Mouse (Mus musculus) regulatory T cell (primary cell): Measurements from ENCODE around the gene Zfp668.
"Not testable (repeated sequence)": the region's sequence is repeated elsewhere in the genome, so short reads cannot be mapped to it uniquely, and the experiment has no call there.

Experiments
- in situ Hi-C: fragments of 300-600 bp; cut with MboI, MseI; formaldehyde crosslinking; loops from one replicate; pipeline ENCODE4 v1.15.1; 2025; ENCODE audit warnings: high pct_unique_total_duplicates

Zfp668 gene

GRCm38 (mm10) chr7:127842001-127842718 lies 34.5 kb downstream of the Zfp668 start:
- in situ Hi-C loops, result no loop called here

DNA sequence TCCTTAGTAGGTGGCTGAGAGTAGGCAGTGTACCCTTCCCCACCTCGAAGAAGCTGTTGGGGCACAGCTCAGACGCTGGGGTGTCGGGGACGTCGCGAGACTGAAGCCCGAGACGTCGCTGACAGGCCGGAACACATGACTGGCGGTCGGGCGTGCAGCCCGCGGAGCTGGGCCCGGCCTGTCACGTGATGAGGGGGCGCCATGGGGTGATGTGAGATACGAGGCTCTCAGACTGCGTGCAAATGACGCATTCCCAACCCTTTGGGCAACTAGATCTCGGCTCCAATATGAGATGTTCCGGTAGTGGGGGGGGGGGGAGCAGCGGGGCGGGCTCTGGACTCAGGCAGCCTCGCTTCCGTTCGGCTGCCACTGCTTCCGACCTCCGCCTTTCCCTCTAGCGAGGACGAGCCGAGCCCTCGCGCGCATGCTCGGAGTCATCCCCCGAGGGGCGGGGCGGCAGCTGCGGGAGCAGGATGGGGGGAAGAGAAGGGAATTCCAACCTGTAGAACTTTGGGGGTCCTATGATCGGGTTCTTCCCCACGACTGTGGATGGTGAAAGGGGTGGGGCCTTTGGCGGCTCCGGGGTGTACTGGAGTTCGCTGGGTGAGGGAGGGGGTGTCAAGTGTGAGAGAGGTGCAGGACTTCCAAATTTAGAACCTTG lies 35.2 kb downstream of the Zfp668 start:
- in situ Hi-C loops, result no loop called here

DNA sequence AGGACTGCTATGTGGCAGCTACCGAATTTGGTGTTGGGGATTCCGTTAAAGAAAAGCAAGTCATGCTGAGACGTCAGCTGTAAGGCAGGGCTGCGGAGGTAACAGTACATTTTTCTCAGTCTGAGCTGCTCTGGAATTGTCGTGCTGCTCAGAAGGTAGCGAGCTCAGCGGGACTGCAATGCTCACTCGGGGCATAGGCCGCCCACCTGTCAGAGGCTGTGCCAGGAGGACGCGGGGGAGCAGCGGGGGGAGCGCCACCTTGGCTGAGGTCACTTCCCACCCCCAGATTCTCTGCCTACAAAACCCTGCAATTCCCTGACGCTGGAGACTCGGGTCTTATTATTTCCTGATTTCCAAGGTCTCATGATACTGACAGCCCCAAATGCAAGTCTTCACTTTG lies 35.7 kb downstream of the Zfp668 start:
- in situ Hi-C loops, result no loop called here

DNA sequence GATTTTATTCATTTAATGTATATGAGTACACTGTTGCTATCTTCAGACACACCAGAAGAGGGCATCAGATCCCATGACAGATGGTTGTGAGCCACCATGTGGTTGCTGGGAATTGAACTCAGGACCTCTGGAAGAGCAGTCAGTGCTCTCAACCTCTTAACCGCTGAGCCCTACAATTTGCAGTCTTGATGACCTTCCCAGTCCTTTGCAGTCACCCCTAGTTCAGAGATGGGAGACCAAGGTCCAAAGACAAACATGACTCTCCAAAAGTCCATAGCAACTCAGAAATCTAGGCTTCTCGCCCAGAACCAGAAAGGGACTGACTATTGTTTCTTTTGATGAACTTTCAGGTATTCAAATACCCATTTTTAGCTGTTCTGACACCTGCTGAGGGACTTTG lies 36.6 kb downstream of the Zfp668 start:
- in situ Hi-C loops, result not testable (repeated sequence)

DNA sequence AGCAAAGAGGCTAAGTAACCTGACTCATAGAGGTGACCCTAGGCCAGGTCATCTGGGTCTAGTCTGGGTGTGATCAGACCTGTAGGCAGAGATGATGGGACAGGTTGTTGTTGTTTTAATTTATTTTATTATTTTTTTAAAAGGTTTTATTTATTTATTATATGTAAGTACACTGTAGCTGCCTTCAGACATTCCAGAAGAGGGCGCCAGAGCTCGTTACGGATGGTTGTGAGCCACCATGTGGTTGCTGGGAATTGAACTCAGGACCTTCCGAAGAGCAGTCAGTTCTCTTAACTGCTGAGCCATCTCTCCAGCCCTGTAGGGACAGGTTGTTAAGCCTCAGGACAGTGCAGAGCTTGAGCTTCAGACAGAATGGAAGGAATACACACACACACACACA lies 38.8 kb downstream of the Zfp668 start:
- in situ Hi-C loops, result not testable (repeated sequence)

DNA sequence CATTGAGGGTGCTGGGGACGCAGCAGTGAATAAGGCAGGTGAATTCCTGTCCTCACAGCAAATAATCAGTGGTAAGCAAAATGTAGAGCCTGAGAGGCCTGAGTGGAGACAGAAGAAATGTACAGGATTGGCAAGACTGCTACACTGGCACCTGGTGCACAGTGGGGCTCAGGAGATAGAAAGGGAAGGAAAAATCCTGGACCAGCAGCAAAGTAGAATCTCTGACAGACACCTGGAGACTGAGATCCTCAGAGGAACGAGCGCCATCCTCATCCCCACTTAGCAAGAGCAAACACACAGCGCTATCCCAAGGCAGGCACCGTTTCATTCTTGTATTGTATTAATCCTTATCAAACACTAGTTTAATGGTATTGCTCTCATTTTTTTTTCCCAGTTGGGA lies 39.2 kb downstream of the Zfp668 start:
- in situ Hi-C loops, result no loop called here

GRCm38 (mm10) chr7:127835550-127835949 lies 41.1 kb downstream of the Zfp668 start:
- in situ Hi-C loops, result no loop called here

- in situ Hi-C loops, result no loop called here
Observed at GRCm38 (mm10) chr7:127824176-127824871, 52.3 kb downstream of the Zfp668 start, which contains the start of the genes Stx4a and Stx1b. Stx4a (plus strand) TSS chr7:127824294. Stx1b (minus strand) TSS chr7:127824549.

- in situ Hi-C loops, result no loop called here
Observed at GRCm38 (mm10) chr7:127823236-127824171, 53.1 kb downstream of the Zfp668 start.

DNA sequence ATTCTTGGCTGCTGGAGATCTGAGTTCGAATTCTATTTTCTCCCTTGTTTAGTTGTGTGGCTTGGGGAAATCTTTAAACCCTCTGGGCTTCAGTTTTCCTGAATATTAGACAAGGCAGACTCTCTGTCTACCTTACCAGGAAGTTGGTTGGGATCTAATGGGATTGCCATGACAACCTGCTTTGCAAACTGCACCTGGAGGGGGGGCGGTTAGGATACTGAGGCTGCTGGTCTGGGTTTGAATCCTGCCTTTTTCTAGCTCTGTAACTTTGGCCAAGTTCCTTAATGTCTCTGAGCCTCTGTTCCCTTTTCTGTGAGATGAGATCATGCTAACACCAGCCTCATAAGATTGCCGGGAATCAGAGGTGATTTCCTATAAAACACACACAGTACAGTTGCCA lies 54.1 kb downstream of the Zfp668 start:
- in situ Hi-C loops, result no loop called here

DNA sequence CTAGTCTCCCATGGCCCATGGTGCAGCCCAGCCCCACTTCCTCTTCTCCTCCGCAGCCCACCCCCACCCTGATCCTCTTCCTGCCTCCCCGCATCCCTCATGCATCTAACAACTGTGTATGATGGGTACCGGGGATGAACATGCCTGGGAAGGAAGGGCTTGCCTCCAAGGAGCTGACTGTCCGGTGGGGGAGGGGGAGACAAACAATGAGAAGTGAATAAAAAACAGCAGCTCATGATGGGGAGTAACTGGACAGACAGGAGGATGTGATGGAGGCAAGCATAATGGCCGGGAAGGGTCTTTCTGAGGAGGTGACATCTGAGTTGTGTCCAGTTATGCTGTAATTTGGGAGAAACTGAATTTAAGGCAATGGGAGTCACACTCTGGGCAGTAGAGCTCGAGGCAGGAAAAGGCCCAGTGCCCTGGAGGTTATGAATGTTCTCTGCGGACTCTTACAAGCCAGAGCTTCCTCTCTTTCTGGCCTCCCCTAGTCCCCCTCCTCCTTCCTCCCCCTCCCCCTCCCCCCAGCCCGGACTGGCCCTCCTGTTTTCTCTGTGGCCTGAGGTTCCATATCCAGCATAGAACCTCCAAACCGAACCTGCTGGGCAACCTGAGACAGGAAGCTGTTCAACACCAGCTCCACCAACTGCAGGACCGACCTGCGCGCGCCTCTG lies 55.7 kb downstream of the Zfp668 start:
- in situ Hi-C loops, result no loop called here

DNA sequence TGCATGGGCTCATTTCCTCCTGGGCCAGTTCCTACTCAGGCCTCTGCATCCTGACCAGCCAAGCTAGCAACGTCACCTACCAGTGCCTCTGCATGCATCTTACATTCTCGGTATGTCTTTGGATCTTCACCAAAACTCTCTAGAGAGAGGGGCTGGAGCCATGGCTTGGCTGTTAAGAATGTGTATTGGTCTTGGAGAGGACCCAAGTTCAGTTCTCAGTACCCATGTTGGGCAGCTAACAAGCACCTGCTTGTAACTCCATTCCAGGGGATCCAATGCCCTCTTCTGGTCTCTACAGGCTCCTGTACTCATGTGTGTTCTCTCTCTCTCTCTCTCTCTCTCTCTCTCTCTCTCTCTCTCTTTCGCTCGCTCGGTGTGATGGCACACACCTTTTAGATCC lies 58.9 kb downstream of the Zfp668 start:
- in situ Hi-C loops, result no loop called here

DNA sequence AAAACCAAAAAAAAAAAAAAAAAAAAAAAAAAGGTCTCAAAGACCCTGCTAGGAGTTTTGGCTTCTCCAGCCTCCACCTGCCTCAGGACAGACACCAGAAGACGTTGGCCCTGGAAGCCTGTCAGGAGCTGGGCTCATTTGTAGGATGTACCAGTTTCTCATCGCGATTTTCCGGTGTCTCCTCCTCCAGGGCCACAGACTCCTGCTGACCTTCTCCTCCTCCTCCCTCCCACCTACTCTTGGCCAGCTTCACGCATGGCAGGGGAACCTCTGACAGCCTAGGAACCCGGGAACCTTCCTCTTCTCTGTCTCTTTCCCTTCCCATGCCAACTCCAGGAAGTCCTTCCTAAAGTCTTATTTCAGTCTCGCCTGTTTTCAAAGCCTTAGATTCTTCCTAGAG lies 59.6 kb downstream of the Zfp668 start:
- in situ Hi-C loops, result no loop called here

DNA sequence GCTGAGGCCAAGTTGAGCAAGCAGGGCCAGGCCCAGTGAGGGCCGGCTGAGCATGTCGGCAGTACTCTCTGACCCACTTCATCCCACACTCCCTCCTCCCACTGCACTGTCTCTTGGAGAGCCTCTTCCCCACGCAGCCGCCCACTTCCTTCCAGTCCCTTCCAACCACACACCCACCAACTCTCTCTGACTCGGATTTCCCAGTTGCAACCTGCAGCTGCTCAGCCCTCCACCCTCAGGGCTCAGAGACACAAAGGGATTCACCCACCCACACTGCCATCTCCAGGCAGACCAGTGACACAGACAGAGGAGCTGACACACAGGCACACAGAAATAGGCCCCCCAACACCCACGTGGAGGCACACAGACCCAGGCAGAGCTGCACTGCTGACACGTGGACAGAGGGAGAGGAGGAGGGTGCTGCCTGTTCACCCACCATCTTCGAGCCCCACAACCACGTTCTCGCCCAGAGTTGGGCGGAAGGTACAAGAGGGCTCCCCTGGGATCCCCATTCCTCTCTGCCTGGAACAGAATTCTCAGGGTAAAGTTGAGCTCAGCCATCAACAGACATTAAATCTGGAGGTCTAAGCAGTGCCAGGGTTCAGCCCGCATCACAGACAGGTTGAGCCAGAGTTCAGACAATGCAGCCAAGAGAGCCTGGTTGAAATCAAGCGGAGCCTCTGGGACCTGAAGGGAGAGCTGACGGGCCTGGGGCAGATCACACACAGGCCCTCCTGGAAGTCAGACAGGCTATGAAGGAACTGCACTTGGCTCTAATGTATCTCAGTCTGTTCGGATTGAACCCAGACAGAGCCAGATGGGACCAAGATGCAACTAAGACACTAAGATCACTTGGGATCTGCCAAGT lies 60.4 kb downstream of the Zfp668 start:
- in situ Hi-C loops, result no loop called here

GRCm38 (mm10) chr7:127815116-127815665 lies 61.4 kb downstream of the Zfp668 start:
- in situ Hi-C loops, result no loop called here

GRCm38 (mm10) chr7:127814241-127814921 lies 62.2 kb downstream of the Zfp668 start:
- in situ Hi-C loops, result no loop called here

DNA sequence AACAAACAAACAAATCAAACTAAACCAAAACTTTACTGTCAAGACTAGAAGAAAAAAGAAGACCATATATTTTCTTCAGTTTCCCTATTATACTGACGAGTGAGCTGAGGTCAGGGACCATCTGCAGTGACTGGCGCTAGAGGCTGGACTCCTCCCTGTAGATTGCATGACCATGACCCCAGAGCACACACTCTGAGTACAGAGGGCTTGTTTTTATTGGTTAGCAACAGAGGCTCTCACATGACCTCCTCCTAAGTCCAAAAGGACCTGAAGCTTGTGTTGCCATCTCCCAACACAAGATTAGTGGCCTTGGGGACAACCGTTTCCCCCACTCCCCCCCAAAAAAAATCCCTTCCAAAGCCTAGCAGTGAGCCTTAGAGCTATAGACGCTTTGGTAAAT lies 62.8 kb downstream of the Zfp668 start:
- in situ Hi-C loops, result no loop called here
